ENCODE assay signal across 8 mouse cellular contexts in the genomic region with DNA sequence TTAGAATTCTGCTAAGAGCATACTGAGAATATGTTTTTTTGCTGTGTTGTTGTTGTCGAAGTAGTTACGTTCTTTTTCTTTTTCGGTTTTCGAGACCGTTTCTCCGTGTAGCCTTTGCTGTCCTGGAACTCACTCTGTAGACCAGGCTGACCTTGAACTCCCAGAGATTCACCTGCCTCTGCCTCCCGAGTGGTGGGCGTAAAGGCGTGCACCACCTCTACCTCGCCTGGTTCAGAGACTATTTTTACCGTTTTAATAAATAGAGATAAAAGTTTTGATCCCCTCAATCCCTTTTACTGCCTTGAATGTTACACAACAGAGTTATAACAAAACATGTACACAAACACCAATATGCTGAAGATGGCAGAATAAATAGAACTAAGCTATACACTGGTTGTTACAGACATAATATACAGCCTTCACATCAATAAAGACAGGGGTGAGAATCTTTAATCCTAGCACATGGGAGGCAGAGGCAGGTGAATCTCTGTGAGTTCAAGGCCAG. TPM values are rescaled to one million over a fixed set of nuclear protein-coding genes. Genes with fewer than 3 reads are reported as not detected.
DNase-seq lines count a peak whose midpoint lies in the region; ATAC-seq and TF ChIP-seq lines count a peak whose summit lies in the region.

No protein-coding gene starts in this region.

- peak overlapping the region; percentile 48 for H3K4me3 ChIP-seq in kidney, embryonic 16.5 days (ENCODE audit: low read length)
- peak overlapping the region; percentile 31 for H3K4me3 ChIP-seq in cortical plate, adult 2 months (ENCODE audit: insufficient read depth, low read length)
- H3K4me3 ChIP-seq in hindbrain, embryonic 16.5 days (ENCODE audit: low read length) = peak overlapping the region; percentile 34
- H3K4me3 ChIP-seq in midbrain, embryonic 15.5 days = peak overlapping the region; percentile 28

- intact Hi-C loops in gastrocnemius, postnatal 14 days (cut with DNase I; ENCODE audit: low total_unique reads) = no loop called here

- WGBS in kidney, embryonic 16.5 days = 57% methylated on average over 11 of the region's 11 CpGs
- 62% methylated on average over 11 of the region's 11 CpGs for WGBS in hindbrain, embryonic 16.5 days
- 65% methylated on average over 11 of the region's 11 CpGs for WGBS in midbrain, embryonic 15.5 days

- no peak overlapping the region for H3K27ac ChIP-seq in kidney, embryonic 16.5 days (ENCODE audit: low read length)
- H3K27ac ChIP-seq in cortical plate, adult 2 months (ENCODE audit: insufficient read depth, low read length) = no peak overlapping the region
- H3K27ac ChIP-seq in hindbrain, embryonic 16.5 days (ENCODE audit: low read depth, low read length) = no peak overlapping the region
- H3K27ac ChIP-seq in midbrain, embryonic 15.5 days = no peak overlapping the region

- no peaks in the 10 kb centered on the region for H3K36me3 ChIP-seq in kidney, embryonic 16.5 days (ENCODE audit: insufficient read depth, low read length)
- no peaks in the 10 kb centered on the region for H3K36me3 ChIP-seq in hindbrain, embryonic 16.5 days (ENCODE audit: control insufficient read depth, insufficient read depth, low read length)
- H3K36me3 ChIP-seq in midbrain, embryonic 15.5 days (replicated peaks) = no peaks in the 10 kb centered on the region

- H3K4me2 ChIP-seq in kidney, embryonic 16.5 days (replicated peaks; ENCODE audit: low read depth, low read length) = peak overlapping the region; percentile 80
- H3K4me2 ChIP-seq in hindbrain, embryonic 16.5 days (ENCODE audit: low read length) = peak overlapping the region; percentile 60
- H3K4me2 ChIP-seq in midbrain, embryonic 15.5 days = peak overlapping the region; percentile 50

- H3K9me3 ChIP-seq in kidney, embryonic 16.5 days (ENCODE audit: low read length) = no peaks in the 10 kb centered on the region
- H3K9me3 ChIP-seq in hindbrain, embryonic 16.5 days (ENCODE audit: control insufficient read depth, low read length) = no peaks in the 10 kb centered on the region
- no peaks in the 10 kb centered on the region for H3K9me3 ChIP-seq in midbrain, embryonic 15.5 days

- no peak for TF ChIP-seq POLR2A in cortical plate, adult 2 months (IDR thresholded peaks at IDR 0.05; ENCODE audit: extremely low read depth, insufficient read depth, low read length)

- H3K9ac ChIP-seq in kidney, embryonic 16.5 days (replicated peaks; ENCODE audit: low read length) = peak overlapping the region; percentile 67
- H3K9ac ChIP-seq in hindbrain, embryonic 16.5 days (ENCODE audit: low read depth, low read length) = peak overlapping the region; percentile 24; the same call in 1 of the 2 replicates
- H3K9ac ChIP-seq in midbrain, embryonic 15.5 days = no peak overlapping the region

- no peak for ATAC-seq in kidney, embryonic 16.5 days (ENCODE audit: low FRiP score, low TSS enrichment)
- no peak for ATAC-seq in hindbrain, embryonic 16.5 days
- no peak for ATAC-seq in midbrain, embryonic 15.5 days (replicated peaks)
- no peak for ATAC-seq in cerebellum, adult (ENCODE audit: insufficient number of reproducible peaks, low FRiP score, low TSS enrichment)

- no peaks in the 10 kb centered on the region; the same call in 1 of the 2 replicates for H3K27me3 ChIP-seq in kidney, embryonic 16.5 days (ENCODE audit: insufficient read depth, low read length)
- H3K27me3 ChIP-seq in hindbrain, embryonic 16.5 days (replicated peaks; ENCODE audit: control insufficient read depth, insufficient read depth, low read length) = no peaks in the 10 kb centered on the region
- no peaks in the 10 kb centered on the region for H3K27me3 ChIP-seq in midbrain, embryonic 15.5 days (replicated peaks)

- DNase-seq in kidney, postnatal 4 days = no peak
- no peak for DNase-seq in ovary, postnatal 36 days (ENCODE audit: low spot score)
- DNase-seq in gastrocnemius, postnatal 14 days = no peak

- peaks cover 6% of the 10 kb centered on the region; the same call in 1 of the 2 replicates for H3K4me1 ChIP-seq in kidney, embryonic 16.5 days (ENCODE audit: insufficient read depth, low read length)
- peaks cover 1% of the 10 kb centered on the region; the same call in 1 of the 2 replicates for H3K4me1 ChIP-seq in cortical plate, adult 2 months (ENCODE audit: control insufficient read depth, insufficient read depth, low read length)
- no peaks in the 10 kb centered on the region; the same call in 1 of the 2 replicates for H3K4me1 ChIP-seq in hindbrain, embryonic 16.5 days (ENCODE audit: control insufficient read depth, insufficient read depth, low read depth, low read length)
- peaks cover 9% of the 10 kb centered on the region for H3K4me1 ChIP-seq in midbrain, embryonic 15.5 days

- no peak for TF ChIP-seq CTCF in cortical plate, adult 2 months (IDR thresholded peaks at IDR 0.05; ENCODE audit: extremely low read depth, insufficient read depth, low read length)

RNA-seq across cellular contexts. Expression of gene Cpsf6, which starts 14.1 kb away (rescaled TPM):
- polyA plus RNA-seq in kidney, embryonic 16.5 days (2015; fragmentation: Nextera tagmentation; extraction: Ambion mirVana) = 151 and 171 TPM in 2 replicates
- polyA plus RNA-seq in cortical plate, adult 2 months (2012; rRNA removed) = 60.4 and 61.3 TPM in 2 replicates
- 111 and 128 TPM in 2 replicates for polyA plus RNA-seq in hindbrain, embryonic 16.5 days (2015; fragmentation: Nextera tagmentation; extraction: Ambion mirVana)
- 148 and 154 TPM in 2 replicates for polyA plus RNA-seq in midbrain, embryonic 15.5 days (2015; fragmentation: Nextera tagmentation; extraction: Ambion mirVana)
- total RNA-seq in gastrocnemius, postnatal 14 days (2021) = 10 to 100 TPM; 25.3 to 29.0 TPM
